Comparison of ENCODE assay signal across 8 mouse cellular contexts in genomic region chr7:83892333-83892669, GRCm38 (mm10). TPM values are rescaled to one million over a fixed set of nuclear protein-coding genes. Genes with fewer than 3 reads are reported as not detected.
DNase-seq lines count a peak whose midpoint lies in the region; ATAC-seq and TF ChIP-seq lines count a peak whose summit lies in the region.

No protein-coding gene starts in this region.

- H3K36me3 ChIP-seq in heart, postnatal 0 days (replicated peaks; ENCODE audit: control insufficient read depth, insufficient read depth, low read length), result peaks cover 12% of the 10 kb centered on the region
- peaks cover under 1% of the 10 kb centered on the region; the same call in 1 of the 2 replicates for H3K36me3 ChIP-seq in hindbrain, embryonic 16.5 days (ENCODE audit: control insufficient read depth, insufficient read depth, low read length)
- H3K36me3 ChIP-seq in midbrain, embryonic 14.5 days (ENCODE audit: control insufficient read depth, insufficient read depth, low read length), result peaks cover 20% of the 10 kb centered on the region

- WGBS in heart, postnatal 0 days, result 1% methylated on average over 16 of the region's 21 CpGs
- WGBS in hindbrain, embryonic 16.5 days, result 2% methylated on average over 20 of the region's 21 CpGs
- WGBS in midbrain, embryonic 14.5 days, result 0% methylated on average over 21 of the region's 21 CpGs

- no peak; the same call in 1 of the 2 replicates for TF ChIP-seq CTCF in heart, postnatal 0 days (IDR thresholded peaks at IDR 0.05; ENCODE audit: low read depth)

- no peaks in the 10 kb centered on the region for H3K27me3 ChIP-seq in heart, postnatal 0 days (ENCODE audit: control insufficient read depth, insufficient read depth, low read length)
- H3K27me3 ChIP-seq in hindbrain, embryonic 16.5 days (replicated peaks; ENCODE audit: control insufficient read depth, insufficient read depth, low read length), result no peaks in the 10 kb centered on the region
- H3K27me3 ChIP-seq in midbrain, embryonic 14.5 days (ENCODE audit: control insufficient read depth, insufficient read depth, low read length), result no peaks in the 10 kb centered on the region

- DNase-seq in heart, postnatal 0 days (ENCODE audit: low spot score), result no peak
- DNase-seq in heart, adult 9 months (ENCODE audit: low spot score in 2 of 2), result no peak
- peak; percentile 45 for DNase-seq in midbrain, embryonic 14.5 days
- DNase-seq in cerebellum, adult 9-11 months, result no peak

- H3K27ac ChIP-seq in heart, postnatal 0 days (ENCODE audit: low read depth), result peak overlapping the region; percentile 85
- H3K27ac ChIP-seq in hindbrain, embryonic 16.5 days (ENCODE audit: low read depth, low read length), result peak overlapping the region; percentile 88
- H3K27ac ChIP-seq in midbrain, embryonic 14.5 days (replicated peaks; ENCODE audit: low read depth, low read length), result peak overlapping the region; percentile 89

- no peak for TF ChIP-seq EP300 in heart, postnatal 0 days (IDR thresholded peaks at IDR 0.05; ENCODE audit: low read depth)

- H3K4me2 ChIP-seq in heart, postnatal 0 days (ENCODE audit: low read depth, low read length), result peak overlapping the region; percentile 83
- H3K4me2 ChIP-seq in hindbrain, embryonic 16.5 days (ENCODE audit: low read length), result peak overlapping the region; percentile 87
- H3K4me2 ChIP-seq in midbrain, embryonic 14.5 days (ENCODE audit: low read length), result peak overlapping the region; percentile 64

- no peak for ATAC-seq in heart, postnatal 0 days (ENCODE audit: insufficient read depth, low read depth)
- ATAC-seq in activated CD4-positive, CD25-positive, alpha-beta regulatory T cell, adult 4 months, result peak; percentile 3
- ATAC-seq in hindbrain, embryonic 16.5 days, result peak; percentile 70
- peak; percentile 59; the same call in 1 of the 2 replicates for ATAC-seq in midbrain, embryonic 14.5 days (ENCODE audit: low FRiP score, low TSS enrichment)
- ATAC-seq in cerebellum, adult (ENCODE audit: insufficient number of reproducible peaks, low FRiP score, low TSS enrichment), result no peak; the same call in 1 of the 2 replicates
- ATAC-seq in frontal cortex, adult (ENCODE audit: low TSS enrichment), result no peak

- no peaks in the 10 kb centered on the region for H3K9me3 ChIP-seq in heart, postnatal 0 days (replicated peaks; ENCODE audit: control insufficient read depth, low read length)
- H3K9me3 ChIP-seq in hindbrain, embryonic 16.5 days (ENCODE audit: control insufficient read depth, low read length), result no peaks in the 10 kb centered on the region
- H3K9me3 ChIP-seq in midbrain, embryonic 14.5 days (ENCODE audit: control insufficient read depth, low read length), result no peaks in the 10 kb centered on the region

- H3K4me1 ChIP-seq in heart, postnatal 0 days (ENCODE audit: control insufficient read depth, insufficient read depth), result peaks cover 11% of the 10 kb centered on the region
- peaks cover 19% of the 10 kb centered on the region for H3K4me1 ChIP-seq in hindbrain, embryonic 16.5 days (ENCODE audit: control insufficient read depth, insufficient read depth, low read depth, low read length)
- peaks cover 18% of the 10 kb centered on the region for H3K4me1 ChIP-seq in midbrain, embryonic 14.5 days (ENCODE audit: control insufficient read depth, insufficient read depth, low read length)

- H3K4me3 ChIP-seq in heart, postnatal 0 days (ENCODE audit: low read depth, low read length), result peak overlapping the region; percentile 74
- peak overlapping the region; percentile 79 for H3K4me3 ChIP-seq in hindbrain, embryonic 16.5 days (ENCODE audit: low read length)
- H3K4me3 ChIP-seq in midbrain, embryonic 14.5 days (replicated peaks; ENCODE audit: low read depth, low read length), result peak overlapping the region; percentile 78

- H3K9ac ChIP-seq in heart, postnatal 0 days (replicated peaks; ENCODE audit: low read depth, low read length), result peak overlapping the region; percentile 66
- peak overlapping the region; percentile 86 for H3K9ac ChIP-seq in hindbrain, embryonic 16.5 days (ENCODE audit: low read depth, low read length)
- H3K9ac ChIP-seq in midbrain, embryonic 14.5 days (replicated peaks; ENCODE audit: low read length), result peak overlapping the region; percentile 83

RNA-seq across cellular contexts. Expression of gene Mesd, which starts 8.0 kb away (rescaled TPM):
- 21.4 and 54.8 TPM in 2 replicates for total RNA-seq in heart, postnatal 0 days (2014; rRNA removed; ENCODE audit: low replicate concordance)
- 58.0 and 60.2 TPM in 2 replicates for polyA plus RNA-seq in heart, postnatal 0 days (2015; fragmentation: Nextera tagmentation; extraction: Ambion mirVana)
- polyA plus RNA-seq in activated CD4-positive, CD25-positive, alpha-beta regulatory T cell, adult 4 months (2017; shearing (Covaris generic)), result 10 to 100 TPM; 31.8 to 38.0 TPM
- polyA plus RNA-seq in hindbrain, embryonic 16.5 days (2015; fragmentation: Nextera tagmentation; extraction: Ambion mirVana), result 63.7 and 83.8 TPM in 2 replicates
- polyA plus RNA-seq in midbrain, embryonic 14.5 days (2014; fragmentation: Nextera tagmentation; extraction: Ambion mirVana), result 41.0 and 50.6 TPM in 2 replicates

RNA-seq across cellular contexts. Expression of gene Tlnrd1, which starts 8.2 kb away (rescaled TPM):
- 44.6 and 64.1 TPM in 2 replicates for total RNA-seq in heart, postnatal 0 days (2014; rRNA removed; ENCODE audit: low replicate concordance)
- polyA plus RNA-seq in heart, postnatal 0 days (2015; fragmentation: Nextera tagmentation; extraction: Ambion mirVana), result 6.2 and 6.4 TPM in 2 replicates
- polyA plus RNA-seq in activated CD4-positive, CD25-positive, alpha-beta regulatory T cell, adult 4 months (2017; shearing (Covaris generic)), result under 1 TPM; 0.70 to 0.93 TPM
- 6.2 and 7.8 TPM in 2 replicates for polyA plus RNA-seq in hindbrain, embryonic 16.5 days (2015; fragmentation: Nextera tagmentation; extraction: Ambion mirVana)
- polyA plus RNA-seq in midbrain, embryonic 14.5 days (2014; fragmentation: Nextera tagmentation; extraction: Ambion mirVana), result 9.2 and 11.1 TPM in 2 replicates

Comparison
In these comparisons a context has a peak if more than half of its experiments do, and no peak if none do; other contexts are left out.
1. ATAC-seq: peak in activated CD4-positive, CD25-positive, alpha-beta regulatory T cell, adult 4 months (single experiment), hindbrain, embryonic 16.5 days (single experiment) and midbrain, embryonic 14.5 days (single experiment); none in heart, postnatal 0 days (single experiment), cerebellum, adult (single experiment) and frontal cortex, adult (single experiment).
2. Peak in every context shown above with its lines, with median percentiles within 50 percentile points of each other: H3K27ac ChIP-seq, H3K4me2 ChIP-seq, H3K4me3 ChIP-seq and H3K9ac ChIP-seq.